Mouse (Mus musculus): ENCODE data around the gene Lin52.
A peak's percentile ranks its signal among the peaks of the same experiment; 100 is the strongest.

The Lin52 gene

GRCm38 (mm10) chr12:84478937-84479336 is 27.7 kb downstream of the Lin52 start:
- DNase-seq = no peak

DNA sequence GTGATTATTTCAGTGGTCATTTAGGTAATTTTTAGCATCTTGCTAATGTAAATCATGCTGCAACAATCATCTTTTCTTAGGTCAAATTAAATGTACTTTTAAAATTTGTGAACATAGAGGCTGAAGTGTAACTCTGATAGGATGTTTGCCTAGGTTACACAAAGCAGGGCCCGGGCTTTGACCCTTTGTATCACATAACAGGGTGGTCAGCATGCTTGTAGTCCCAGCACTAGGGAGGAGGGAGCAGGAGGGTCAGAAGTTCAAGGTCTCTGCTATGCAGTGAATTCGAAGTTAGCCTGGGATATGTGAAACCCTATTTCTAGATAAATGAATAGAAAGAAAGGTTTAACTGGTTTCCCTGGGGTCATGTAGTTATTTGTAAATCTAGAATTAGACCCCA is 30.0 kb downstream of the Lin52 start:
- no peak for DNase-seq

- DNase-seq = no peak
Measured at GRCm38 (mm10) chr12:84482778-84483585, 31.8 kb downstream of the Lin52 start.

- DNase-seq = peak; percentile 87
Measured at GRCm38 (mm10) chr12:84487324-84488056, 36.3 kb downstream of the Lin52 start.

GRCm38 (mm10) chr12:84496795-84497194 is 45.6 kb downstream of the Lin52 start:
- DNase-seq = no peak

DNA sequence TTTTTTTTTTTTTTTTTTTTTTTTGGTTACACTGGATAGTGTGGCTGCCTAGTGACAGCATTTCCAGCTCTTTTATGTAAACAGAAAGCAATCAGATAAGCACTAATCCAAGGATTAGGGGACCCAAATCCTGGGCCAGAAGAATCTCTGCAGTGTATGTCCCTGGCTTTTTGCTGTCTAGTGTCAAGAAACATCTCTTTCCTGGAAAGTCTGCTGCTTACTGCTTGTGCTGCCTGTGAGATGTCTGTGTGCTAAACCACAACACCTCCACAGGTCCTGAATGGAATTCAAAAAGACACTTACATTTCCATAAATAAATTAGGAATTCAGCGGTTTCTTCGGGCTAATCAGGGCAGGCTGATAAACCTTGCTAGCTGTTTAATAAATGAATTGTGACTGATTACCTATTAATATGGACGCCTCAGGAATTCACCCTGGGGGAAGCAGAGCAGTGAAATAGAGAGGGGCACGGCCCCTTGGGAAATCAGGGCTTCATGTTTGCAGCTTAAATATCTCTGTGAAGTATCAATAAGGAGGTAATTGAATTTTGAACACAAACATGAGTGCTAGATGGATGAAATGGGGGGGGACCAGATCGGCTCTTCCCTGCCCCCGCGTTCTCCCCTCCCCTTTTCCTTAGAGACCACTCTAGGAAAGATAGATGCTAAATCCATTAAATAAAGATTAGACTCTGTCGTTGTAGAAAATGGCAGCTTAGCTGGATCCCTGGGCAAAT is 49.5 kb downstream of the Lin52 start:
- peak; percentile 59 for DNase-seq

- no peak for DNase-seq
Measured at GRCm38 (mm10) chr12:84501278-84501677, 50.1 kb downstream of the Lin52 start.

DNA sequence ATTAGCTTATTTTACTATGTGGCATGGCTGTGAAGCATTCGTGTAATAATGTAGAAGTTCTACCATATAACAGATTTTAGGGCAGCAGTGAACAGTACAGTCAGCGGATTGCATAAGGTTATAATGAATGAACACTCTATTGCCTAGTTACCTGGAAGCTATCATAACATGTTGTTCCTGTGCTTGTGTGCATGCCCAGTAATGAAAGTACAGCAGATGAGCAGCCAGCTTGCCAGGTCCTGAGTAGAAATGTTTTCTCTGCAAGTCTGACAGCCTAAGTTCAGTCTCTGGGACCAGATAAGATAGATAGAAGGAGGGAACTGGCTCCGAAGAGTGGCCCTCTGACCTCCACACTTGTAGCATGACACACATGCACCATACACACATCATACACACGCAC is 55.6 kb downstream of the Lin52 start:
- no peak for DNase-seq

DNA sequence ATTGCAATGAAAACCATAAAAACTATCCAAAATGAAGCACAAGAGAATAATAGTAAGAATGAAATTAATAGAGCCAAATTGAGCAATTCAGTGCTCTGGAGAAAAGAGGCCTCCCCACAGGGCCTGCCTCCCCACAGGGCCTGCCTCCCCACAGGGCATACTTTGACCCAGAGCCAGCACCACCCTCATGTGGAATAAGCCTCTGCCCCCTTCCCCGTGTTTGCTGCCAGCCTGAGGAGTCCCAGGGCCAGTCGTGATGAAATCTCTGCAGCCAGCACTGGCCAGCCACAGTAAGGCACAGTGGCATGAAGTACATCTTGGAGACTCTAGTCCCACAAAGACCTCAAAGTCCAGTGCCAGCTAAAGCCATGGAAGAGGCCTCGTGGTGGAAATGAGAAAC is 60.8 kb downstream of the Lin52 start:
- no peak for DNase-seq

GRCm38 (mm10) chr12:84515486-84515885 is 64.3 kb downstream of the Lin52 start:
- DNase-seq = no peak

GRCm38 (mm10) chr12:84516642-84517041 is 65.4 kb downstream of the Lin52 start:
- DNase-seq = no peak

GRCm38 (mm10) chr12:84518018-84518417 is 66.8 kb downstream of the Lin52 start:
- no peak for DNase-seq

GRCm38 (mm10) chr12:84523728-84524127 is 72.5 kb downstream of the Lin52 start:
- peak; percentile 18 for DNase-seq

DNA sequence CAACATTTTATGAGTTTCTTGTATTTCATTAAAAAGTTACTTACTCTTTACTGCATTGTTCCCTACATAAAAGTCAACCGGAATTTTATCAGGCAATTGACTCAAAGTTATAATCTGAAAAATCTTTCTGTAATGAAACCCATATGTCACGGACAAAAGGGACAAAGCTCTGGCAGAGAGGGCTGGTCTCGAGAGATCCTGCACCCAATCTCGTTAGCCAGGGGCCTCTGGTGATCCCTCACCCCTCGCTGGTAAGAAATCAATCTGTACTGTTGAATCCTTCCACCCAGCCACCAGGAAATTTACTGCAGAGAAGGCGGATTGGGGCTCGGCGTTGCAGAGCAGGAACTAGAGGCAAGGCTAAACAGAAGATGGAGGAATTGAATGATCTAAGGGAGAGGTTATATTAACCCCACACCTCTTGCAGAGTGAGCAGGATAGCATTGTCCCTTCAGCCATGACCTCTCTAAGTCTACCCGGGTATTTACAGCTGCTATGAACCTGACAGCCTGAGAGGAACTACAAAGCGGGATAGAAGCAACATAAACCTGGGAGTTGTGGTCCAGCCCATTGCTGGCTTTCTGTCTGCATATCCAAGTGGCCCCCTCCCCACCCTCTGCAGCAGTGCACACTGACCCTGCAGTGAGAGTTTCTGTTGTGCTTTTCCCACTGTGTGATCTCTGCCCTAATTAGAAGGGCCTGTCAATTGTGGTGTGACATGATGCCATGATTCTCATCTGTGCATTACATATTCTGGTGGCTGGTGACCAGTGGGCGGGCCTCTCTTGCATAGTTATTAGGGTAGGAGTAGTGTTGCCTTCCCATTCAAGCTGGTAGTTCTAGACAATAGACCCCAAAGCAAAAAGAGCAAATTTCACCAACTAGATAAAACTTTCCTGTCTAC is 73.2 kb downstream of the Lin52 start:
- DNase-seq = peak; percentile 79

GRCm38 (mm10) chr12:84525422-84525821 is 74.2 kb downstream of the Lin52 start:
- DNase-seq = no peak

- DNase-seq = no peak
Measured at GRCm38 (mm10) chr12:84530426-84530825, 79.2 kb downstream of the Lin52 start.

DNA sequence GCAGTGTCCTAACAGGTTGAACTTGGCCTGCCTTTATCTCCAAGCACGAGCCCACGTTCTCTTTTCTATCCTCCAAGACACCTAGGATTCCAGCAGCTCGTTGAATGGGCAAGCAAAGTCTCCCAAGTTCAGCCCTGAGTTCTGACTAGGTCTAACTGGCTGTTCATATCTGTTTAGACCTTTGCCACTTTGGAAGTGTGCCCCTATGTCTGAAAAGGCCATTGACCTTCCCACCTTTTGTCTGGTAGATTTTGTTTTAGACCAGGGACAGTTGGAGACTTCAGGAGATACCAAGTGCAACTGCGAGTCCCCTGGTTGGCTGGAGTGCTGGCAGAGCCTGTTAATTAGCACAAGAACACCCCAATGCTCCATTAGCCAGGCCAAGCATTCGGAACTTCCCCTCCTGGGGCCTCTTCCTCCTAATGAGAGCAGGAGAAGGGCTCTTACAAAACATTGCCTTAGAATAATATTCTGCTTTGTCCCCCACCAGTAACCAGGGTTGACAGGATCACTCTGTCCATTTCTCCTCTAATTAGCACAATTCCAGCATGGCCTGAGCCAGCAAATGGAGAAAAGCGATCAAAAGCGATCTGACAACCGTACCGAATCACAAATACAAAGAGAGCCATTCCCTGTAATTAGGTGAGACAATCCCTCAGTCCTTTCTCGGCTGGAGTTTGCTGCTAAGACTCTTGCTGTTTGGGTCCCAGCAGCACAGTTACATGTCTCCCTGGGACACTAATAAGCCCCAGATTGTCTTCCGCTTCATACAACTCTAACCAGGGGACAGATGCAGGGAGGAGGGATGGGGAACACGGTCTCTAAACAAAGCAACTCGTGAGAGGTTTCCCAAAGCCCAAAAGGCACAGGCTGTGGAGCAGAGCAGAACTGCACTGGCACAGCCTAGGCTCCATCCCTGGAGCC is 80.9 kb downstream of the Lin52 start:
- DNase-seq = peak; percentile 99

DNA sequence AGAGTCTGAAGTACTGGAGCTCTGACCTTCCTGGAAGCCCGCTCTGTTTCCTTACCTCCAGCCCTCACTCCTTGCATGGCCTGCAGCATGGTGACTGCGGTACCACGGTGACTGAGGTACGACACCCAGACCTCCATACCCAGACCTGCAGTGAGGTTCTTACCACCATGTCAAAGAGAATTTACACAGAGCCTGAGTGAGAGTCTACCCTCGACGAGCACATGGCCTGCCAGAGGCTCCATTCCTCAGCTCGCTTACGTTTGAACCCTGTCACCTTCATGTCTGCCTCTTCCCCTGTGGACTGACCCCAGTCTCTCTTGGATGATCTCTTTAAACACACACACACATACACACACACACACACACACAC is 81.6 kb downstream of the Lin52 start:
- DNase-seq = no peak

DNA sequence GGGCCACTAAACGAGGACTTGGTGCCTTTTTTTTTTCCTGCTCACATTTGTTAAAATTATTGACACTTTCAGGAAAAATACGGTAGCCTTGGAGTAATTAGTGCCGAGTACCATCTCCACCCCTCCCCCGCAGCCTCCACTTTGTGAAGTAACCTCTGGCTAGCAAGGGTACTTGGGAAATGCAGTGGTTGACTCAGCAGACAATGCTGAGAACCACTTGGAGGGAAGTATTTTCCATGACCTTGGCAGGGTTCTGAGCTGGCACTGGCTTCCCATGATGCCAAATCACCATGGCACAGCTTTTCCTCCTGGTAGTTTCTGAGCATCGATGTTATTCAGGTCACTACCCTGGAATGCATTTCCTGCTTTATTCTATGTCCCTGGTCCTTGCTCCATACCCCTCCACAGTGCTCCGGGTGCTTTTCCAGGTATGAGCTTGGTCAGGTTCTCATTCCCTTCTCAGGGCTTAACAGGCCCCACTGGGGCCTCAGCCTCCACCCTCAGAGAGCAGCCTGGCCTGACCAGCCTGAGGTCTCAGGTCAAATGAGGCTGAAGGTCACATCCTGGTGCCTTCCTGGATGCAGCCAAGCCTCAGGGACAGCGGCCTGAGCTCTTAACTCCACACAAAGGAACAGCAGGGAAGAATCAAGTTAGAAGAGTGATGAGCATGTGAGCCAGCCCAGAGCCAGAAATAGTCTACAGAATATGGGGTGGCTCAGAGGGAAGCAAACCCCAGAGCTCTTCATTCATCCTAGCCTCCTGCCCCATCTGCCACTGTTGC is 82.7 kb downstream of the Lin52 start:
- DNase-seq = peak; percentile 52

DNA sequence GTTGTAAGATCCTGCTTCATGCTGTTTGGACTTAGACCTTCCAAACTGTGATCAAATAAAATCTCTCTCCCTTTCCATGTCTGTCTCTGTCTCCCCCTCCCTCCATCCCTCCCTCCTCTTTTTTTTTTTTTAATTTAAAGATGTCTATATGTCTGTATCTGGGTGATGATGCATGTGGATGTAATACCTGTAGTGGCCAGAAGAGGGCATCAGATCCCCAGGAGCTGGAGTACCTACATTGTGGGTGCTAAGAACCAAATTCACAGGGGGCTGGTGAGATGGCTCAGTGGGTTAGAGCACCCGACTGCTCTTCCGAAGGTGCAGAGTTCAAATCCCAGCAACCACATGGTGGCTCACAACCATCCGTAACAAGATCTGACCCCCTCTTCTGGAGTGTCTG is 88.3 kb downstream of the Lin52 start:
- peak; percentile 72 for DNase-seq

Data from retina, postnatal 1 day (tissue).